Mouse (Mus musculus): Measurements from ENCODE around the gene Prpsap2.
A peak's percentile ranks its signal among the peaks of the same experiment; 100 is the strongest.

The Prpsap2 gene

DNA sequence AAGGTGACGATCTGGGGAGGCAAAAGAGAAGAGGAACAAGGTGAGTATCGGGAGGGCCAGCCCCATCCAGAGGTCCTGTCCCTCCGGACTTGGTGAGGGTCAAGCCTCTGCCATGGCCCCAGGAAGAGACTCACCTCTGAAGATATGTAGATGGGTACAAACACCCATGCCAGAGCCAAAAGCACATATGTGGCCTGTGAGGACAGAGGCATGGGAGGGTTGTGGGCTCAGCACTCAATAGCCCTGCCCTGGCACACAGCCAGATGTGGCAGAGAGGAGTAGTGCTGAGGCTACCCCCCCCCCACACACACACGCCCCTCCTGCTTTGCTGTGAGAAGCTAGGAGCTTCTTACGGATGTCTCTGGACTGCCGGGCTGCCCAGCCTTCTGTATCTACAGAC, 46.8 kb downstream of the Prpsap2 start:
- no peak for DNase-seq (ENCODE audit: low spot score)

DNA sequence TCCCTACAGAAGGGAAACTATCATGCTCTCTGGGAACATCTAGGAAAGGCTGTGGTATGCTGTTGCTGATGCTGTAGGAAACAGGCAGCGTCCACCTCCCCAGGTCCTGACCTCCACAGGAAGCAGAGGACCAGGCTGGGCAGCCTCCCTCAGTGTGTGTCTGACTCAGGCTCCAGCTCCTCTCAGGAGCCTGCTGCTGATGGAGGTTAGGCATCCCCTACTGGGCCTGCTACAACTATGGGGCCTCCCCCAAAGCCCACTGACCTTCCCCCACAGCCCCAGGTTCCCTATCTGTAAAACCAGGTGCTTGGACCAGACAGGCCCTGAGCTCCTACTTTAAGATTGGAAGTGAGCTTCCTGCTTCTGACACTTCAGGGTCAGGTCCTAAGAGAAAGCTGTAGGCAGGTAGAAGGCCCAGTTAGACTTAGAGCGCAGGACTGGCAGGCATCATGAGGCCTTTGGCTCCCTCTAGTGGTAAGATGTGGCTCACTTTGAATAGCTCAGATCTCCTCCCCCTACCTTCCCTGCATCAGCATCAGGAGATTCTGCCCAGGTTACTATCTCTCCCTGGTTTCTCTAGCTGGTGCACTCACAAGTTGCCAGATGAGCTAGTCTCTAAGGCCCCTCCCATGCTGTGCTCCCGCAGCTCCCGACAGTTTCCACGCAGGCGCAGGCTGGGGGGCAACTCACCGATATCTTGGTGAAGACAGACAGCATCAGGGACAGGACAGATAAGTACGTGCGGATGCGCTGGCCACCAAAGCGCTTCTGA, 47.4 kb downstream of the Prpsap2 start:
- peak; percentile 77 for DNase-seq (ENCODE audit: low spot score)

- DNase-seq (ENCODE audit: low spot score), result no peak
Observed at GRCm38 (mm10) chr11:61713157-61713855, 48.6 kb downstream of the Prpsap2 start.

DNA sequence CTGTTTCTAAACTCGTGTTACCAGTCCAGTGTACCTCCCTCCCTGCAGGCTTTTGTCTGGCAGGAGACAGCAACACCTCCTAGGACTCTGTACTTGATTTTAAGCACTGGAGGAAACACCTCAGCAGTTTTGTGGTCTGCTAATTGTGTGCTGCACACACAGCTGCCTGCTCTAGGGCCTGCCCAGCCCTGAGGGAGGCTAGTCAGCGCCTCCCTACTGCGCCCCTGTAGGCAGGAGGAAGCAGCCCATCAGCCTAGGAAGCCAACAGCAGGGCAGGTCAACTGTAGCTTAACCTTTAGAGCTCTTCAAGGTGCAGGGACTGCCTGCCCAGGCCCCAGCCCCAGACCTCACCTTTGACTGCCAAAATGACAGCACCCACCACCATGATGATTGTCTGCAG, 53.0 kb downstream of the Prpsap2 start:
- DNase-seq (ENCODE audit: low spot score), result no peak

DNA sequence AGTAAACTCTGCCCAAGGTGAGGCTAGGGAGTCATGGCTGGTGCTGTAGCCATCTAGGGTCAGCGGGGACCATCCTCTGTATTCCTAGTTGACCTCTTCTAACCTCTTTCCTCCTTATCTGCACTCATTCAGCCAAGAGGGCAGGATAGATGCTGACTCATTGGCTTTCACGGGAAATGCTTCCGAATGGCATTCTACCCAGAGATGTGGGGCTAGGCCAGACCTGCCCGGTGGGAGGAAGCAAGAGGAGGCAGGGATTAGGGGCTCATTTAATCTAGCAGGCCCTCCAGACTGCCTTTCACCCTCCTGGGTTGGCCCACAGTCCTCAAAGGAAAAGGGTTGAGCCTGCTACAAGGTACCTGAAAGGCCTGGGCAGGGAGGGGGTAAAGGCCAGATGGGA, 55.7 kb downstream of the Prpsap2 start:
- DNase-seq (ENCODE audit: low spot score), result no peak

GRCm38 (mm10) chr11:61705581-61705980, 56.3 kb downstream of the Prpsap2 start:
- no peak for DNase-seq (ENCODE audit: low spot score)

- DNase-seq (ENCODE audit: low spot score), result no peak
Observed at GRCm38 (mm10) chr11:61702494-61702893, 59.4 kb downstream of the Prpsap2 start.

GRCm38 (mm10) chr11:61701696-61702095, 60.2 kb downstream of the Prpsap2 start:
- no peak for DNase-seq (ENCODE audit: low spot score)

DNA sequence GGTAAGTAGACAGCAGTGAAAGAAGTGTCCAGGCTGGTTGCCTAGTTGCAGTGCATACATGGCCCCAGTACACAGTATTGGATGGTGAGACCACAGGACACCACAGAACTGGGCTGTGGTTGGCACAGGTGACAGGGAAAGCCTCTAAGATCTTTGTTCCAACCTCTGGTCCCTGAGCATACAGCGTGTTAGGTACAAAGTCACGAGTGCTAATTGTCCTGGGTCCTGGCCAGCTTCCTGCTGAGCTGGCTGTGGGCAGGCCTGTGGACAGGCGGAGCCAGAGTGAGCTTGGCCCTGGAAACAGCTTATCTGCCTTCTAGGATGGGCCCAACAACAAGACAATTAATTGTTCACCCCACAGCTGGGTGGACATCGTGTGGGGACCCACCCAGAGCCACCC, 62.0 kb downstream of the Prpsap2 start:
- DNase-seq (ENCODE audit: low spot score), result no peak

DNA sequence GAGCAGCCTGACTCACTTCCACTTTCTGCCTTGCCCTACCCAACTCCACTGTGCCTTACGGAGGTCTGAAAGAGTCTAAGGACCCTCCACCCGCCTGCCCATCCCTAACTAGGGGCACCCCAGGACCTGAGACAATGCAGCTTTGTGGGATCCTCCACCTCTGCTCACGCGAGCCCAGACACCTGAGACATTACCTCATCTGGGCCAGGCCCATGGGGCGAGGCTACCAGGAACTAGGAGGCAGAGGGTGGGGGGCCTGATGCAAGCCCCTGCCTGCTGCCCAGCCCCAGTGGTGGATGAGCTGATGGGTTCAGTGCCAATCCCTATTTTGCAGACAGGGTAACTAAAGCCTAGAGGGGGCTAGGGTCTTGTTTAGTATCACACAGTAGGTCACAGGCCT, 62.4 kb downstream of the Prpsap2 start:
- DNase-seq (ENCODE audit: low spot score), result no peak

- no peak for DNase-seq (ENCODE audit: low spot score)
Observed at GRCm38 (mm10) chr11:61698852-61699251, 63.0 kb downstream of the Prpsap2 start.

DNA sequence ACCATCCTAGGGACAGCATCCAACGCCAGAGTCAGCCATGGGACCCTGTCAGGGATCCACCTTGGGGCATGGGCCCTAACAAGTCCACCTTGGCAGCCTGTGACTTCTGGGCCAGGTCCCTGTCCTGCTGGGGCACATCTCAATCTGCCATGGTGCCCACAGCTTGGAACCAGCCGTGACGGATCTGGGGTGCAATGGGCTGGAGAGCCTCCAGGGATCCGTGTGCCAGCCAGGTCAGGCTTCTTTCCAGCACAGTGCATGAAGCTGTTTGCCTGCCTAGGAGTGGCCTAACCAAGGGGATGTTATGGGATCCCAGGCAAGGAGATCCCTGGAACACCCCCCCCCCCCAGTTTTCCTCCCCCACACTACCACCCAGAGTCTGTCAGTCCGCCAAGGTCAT, 68.9 kb downstream of the Prpsap2 start:
- no peak for DNase-seq (ENCODE audit: low spot score)

DNA sequence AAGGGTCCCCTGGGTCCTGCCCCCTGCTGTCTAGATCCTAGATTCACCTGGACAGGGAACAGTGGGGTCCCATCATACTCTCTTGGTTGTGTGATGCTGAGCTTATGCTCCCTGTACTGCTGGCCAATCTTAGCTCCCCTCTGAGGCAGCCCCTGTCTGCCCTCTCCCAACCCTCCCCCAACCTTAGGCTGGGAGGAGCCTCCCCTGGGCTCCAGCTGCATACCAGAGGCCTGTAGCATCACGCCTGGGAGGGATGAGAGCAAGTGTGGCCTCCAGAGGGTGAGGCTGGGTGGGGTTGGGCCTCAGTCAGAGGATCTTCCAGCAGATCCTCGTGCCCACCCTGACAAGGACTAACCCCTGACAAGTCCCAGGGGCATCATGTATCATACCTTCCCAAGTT, 74.3 kb downstream of the Prpsap2 start:
- DNase-seq (ENCODE audit: low spot score), result no peak

- no peak for DNase-seq (ENCODE audit: low spot score)
Observed at GRCm38 (mm10) chr11:61686906-61687453, 74.9 kb downstream of the Prpsap2 start.

DNA sequence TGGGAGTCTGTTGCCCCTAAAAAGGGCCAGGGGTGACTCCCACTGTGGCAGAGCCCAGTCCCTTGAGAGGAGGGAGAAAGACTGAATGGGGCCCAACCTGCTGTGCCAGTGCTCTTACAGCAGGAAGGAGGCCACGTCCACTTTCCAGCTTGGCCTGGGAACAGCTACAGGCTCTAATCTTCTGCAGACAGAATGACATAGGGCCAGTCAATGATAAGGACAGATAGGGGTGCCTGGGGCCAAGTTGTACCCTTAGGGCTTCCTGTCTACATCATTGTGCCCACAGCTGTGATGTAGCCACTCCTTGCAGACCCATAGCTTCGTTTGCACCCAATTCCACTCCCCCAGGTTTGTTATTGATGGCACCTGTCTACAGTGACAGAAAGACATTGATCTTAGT, 75.7 kb downstream of the Prpsap2 start:
- DNase-seq (ENCODE audit: low spot score), result no peak

DNA sequence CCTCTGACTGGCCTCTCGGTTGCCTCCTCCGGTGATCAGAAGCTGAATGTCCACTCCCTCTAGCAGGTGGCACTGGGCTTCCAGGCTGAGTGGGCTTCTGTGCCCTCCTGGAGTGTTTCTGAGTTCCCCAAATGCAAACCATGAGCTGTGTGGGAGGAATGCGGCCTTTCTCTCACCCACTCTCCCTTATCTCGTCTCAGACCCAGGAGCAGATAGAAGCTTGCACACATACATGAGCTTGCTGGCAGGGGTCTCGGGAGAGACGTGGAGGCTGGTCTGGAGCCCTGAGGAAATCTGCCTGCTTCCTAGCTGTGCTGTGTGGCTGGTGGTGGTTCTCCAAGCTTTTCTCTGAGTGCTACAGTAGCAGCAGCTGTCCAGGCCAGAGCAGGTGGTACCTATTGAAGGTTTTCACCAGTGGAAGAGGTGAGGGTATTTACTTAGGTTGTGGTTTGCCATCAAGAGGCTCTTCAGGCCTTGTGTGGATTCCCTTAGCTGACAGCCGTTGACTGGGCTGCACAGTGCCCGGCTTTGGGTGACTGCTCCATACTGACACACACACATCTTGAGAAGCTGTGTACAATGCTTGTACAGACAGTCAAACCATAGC, 76.7 kb downstream of the Prpsap2 start:
- no peak for DNase-seq (ENCODE audit: low spot score)

DNA sequence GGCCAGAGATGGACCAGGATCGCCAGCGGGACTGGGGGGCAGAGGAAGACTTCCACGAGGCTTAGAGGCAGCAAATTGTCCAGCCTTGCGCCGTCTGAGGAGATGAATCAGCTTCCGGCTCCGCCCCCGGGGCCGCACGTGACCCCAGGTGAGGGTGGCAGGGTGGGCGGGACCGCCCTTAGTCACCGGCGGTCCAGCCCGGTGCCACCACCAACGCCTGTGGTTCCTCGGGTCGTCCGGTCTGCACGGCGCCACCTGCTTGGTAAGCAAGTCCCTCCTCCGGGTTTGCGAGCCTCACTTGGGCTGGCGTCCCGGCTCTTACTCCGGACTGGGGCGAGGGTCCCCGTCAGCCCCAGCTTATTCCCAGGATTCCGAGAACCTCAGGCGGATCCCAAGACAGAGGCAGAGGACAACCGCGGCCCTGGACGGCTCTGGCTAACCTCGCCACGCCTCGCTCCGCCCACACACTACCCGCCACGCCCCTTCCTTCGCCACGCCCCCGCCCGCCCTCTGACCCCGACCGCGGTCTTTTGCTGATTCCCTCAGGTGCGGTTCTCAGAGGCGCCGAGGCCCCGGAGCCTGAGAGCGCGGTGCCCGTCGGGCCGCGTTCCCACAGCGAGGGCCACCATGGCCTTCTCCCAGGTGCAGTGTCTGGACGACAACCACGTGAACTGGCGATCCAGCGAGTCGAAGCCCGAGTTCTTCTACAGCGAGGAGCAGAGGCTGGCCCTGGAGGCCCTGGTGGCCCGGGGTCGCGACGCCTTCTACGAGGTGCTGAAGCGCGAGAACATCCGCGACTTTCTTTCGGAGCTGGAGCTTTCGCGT, 77.8 kb downstream of the Prpsap2 start, which contains the start of gene Fam83g:
Fam83g (plus strand) TSS at position 185 of the 825 bp plus-strand sequence.
- DNase-seq (ENCODE audit: low spot score), result no peak
